18 mouse cellular contexts compared by ENCODE assay signal in the genomic region with DNA sequence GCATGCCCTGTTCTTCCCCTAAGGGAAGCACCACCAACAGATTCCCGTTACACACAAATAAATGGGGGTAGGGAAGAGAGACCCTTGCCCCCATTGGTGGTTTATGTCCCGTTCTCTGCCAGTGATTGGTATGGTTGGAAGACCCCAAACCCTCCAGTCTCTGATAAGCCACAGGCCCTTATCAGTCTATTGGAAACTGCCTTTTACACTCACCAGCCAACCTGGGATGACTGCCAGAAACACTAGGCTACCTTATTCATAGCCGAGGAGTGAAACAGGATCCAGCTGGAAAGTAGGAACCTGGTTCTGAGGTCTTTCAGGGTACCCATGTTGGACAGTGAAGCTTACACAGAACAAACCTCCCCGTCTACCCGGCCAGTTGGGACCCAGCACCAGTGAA. TPM values are rescaled to one million over a fixed set of nuclear protein-coding genes. Genes with fewer than 3 reads are reported as not detected.
DNase-seq lines count a peak whose midpoint lies in the region; ATAC-seq and TF ChIP-seq lines count a peak whose summit lies in the region.
"Had no signal": no experiment of that assay in that cellular context is flagged by ENCODE, and none has a peak within 500 bp of the region (broad histone marks: within the 10 kb centered on the region; RNA-seq: fewer than 3 reads in every experiment).

No protein-coding gene starts in this region.

- no peaks in the 10 kb centered on the region for H3K79me2 ChIP-seq in heart, adult 2 months (replicated peaks; ENCODE audit: control insufficient read depth, insufficient read depth, low read length)

- no peak for ATAC-seq in heart, postnatal 0 days (ENCODE audit: insufficient read depth, low read depth)
- ATAC-seq in liver, embryonic 14.5 days (ENCODE audit: insufficient read depth) = no peak
- ATAC-seq: forebrain, embryonic 16.5 days; lung, postnatal 0 days had no signal

- no peak overlapping the region for H3K4me2 ChIP-seq in heart, postnatal 0 days (ENCODE audit: low read depth, low read length)
- H3K4me2 ChIP-seq in liver, embryonic 14.5 days (ENCODE audit: low read depth) = peak overlapping the region; percentile 72
- H3K4me2 ChIP-seq: embryonic facial prominence, embryonic 13.5 days; limb, embryonic 15.5 days; midbrain, embryonic 11.5 days had no signal

- no peak overlapping the region for H3K4me3 ChIP-seq in heart, postnatal 0 days (ENCODE audit: low read depth, low read length)
- no peak overlapping the region for H3K4me3 ChIP-seq in heart, adult 2 months
- no peak overlapping the region for H3K4me3 ChIP-seq in liver, embryonic 14.5 days (ENCODE audit: insufficient read depth in 1 of 2, low read depth in 2 of 2, low read length in 2 of 2)
- H3K4me3 ChIP-seq: embryonic facial prominence, embryonic 13.5 days; limb, embryonic 15.5 days had no signal

- peak; percentile 56 to 64 for DNase-seq in cerebellum, postnatal 10 days
- no peak for DNase-seq in cerebellum, postnatal 4 days (ENCODE audit: low spot score in 2 of 2)
- peak; percentile 40 for DNase-seq in heart, postnatal 0 days (ENCODE audit: low spot score)
- no peak for DNase-seq in heart, adult 2 months
- no peak for DNase-seq in liver, embryonic 14.5 days (ENCODE audit: low read depth in 3 of 3, low spot score in 3 of 3)
- DNase-seq in liver = no peak
- DNase-seq in adrenal gland, postnatal 36 days = peak; percentile 54 to 70
- no peak for DNase-seq in spleen, postnatal 4 days (ENCODE audit: low spot score in 2 of 2)
- DNase-seq: cerebellum, adult 2 months; kidney, adult 11 months; kidney, postnatal 14 days; right cerebral cortex, postnatal 25 days; thymus, adult 2 months had no signal

- H3K36me3 ChIP-seq in heart, postnatal 0 days (replicated peaks; ENCODE audit: control insufficient read depth, insufficient read depth, low read length) = no peaks in the 10 kb centered on the region
- no peaks in the 10 kb centered on the region for H3K36me3 ChIP-seq in heart, adult 2 months (ENCODE audit: control insufficient read depth, insufficient read depth, low read length)
- H3K36me3 ChIP-seq in liver, embryonic 14.5 days (replicated peaks; ENCODE audit: control insufficient read depth, insufficient read depth, low read depth) = no peaks in the 10 kb centered on the region
- H3K36me3 ChIP-seq: embryonic facial prominence, embryonic 13.5 days; limb, embryonic 15.5 days had no signal

- 32% methylated on average over 5 of the region's 5 CpGs for WGBS in heart, postnatal 0 days
- WGBS in heart, adult 2 months = 34% methylated on average over 5 of the region's 5 CpGs
- 65% methylated on average over 5 of the region's 5 CpGs for WGBS in liver, embryonic 14.5 days (ENCODE audit: insufficient replicate concordance)

- TF ChIP-seq POLR2A in heart, adult 2 months (IDR thresholded peaks at IDR 0.05; ENCODE audit: insufficient read depth, low read depth, low read length) = no peak

- TF ChIP-seq EP300 in heart, postnatal 0 days (IDR thresholded peaks at IDR 0.05; ENCODE audit: low read depth) = no peak
- TF ChIP-seq EP300 in heart, adult 2 months (IDR thresholded peaks at IDR 0.05; ENCODE audit: insufficient read depth, low read depth, low read length) = no peak
- TF ChIP-seq EP300 in liver, embryonic 14.5 days (IDR thresholded peaks at IDR 0.05; ENCODE audit: low read depth) = no peak

- intact Hi-C loops in heart, adult 2 months (cut with DNase I) = no loop called here

- H3K9me3 ChIP-seq in heart, postnatal 0 days (replicated peaks; ENCODE audit: control insufficient read depth, low read length) = no peaks in the 10 kb centered on the region
- no peaks in the 10 kb centered on the region for H3K9me3 ChIP-seq in liver, embryonic 14.5 days (ENCODE audit: control insufficient read depth, low read length)
- H3K9me3 ChIP-seq: embryonic facial prominence, embryonic 13.5 days; limb, embryonic 15.5 days had no signal

- no peak for TF ChIP-seq CTCF in heart, postnatal 0 days (IDR thresholded peaks at IDR 0.05; ENCODE audit: low read depth)
- TF ChIP-seq CTCF in heart, adult 2 months (IDR thresholded peaks at IDR 0.05) = no peak
- TF ChIP-seq CTCF in liver, embryonic 14.5 days (IDR thresholded peaks at IDR 0.05; ENCODE audit: low read depth) = no peak

- H3K9ac ChIP-seq in heart, postnatal 0 days (replicated peaks; ENCODE audit: low read depth, low read length) = no peak overlapping the region
- no peak overlapping the region for H3K9ac ChIP-seq in heart, adult 2 months (ENCODE audit: low read depth, low read length)
- H3K9ac ChIP-seq in liver, embryonic 14.5 days (replicated peaks) = no peak overlapping the region
- H3K9ac ChIP-seq: embryonic facial prominence, embryonic 13.5 days; limb, embryonic 15.5 days had no signal

- peaks cover 9% of the 10 kb centered on the region for H3K4me1 ChIP-seq in heart, postnatal 0 days (ENCODE audit: control insufficient read depth, insufficient read depth)
- peaks cover 2% of the 10 kb centered on the region for H3K4me1 ChIP-seq in heart, adult 2 months (ENCODE audit: control insufficient read depth, insufficient read depth, low read length)
- peaks cover 32 to 36% of the 10 kb centered on the region in 2 experiments for H3K4me1 ChIP-seq in liver, embryonic 14.5 days (replicated peaks; ENCODE audit: control insufficient read depth in 2 of 2, insufficient read depth in 2 of 2, low read length in 1 of 2)

- H3K27ac ChIP-seq in heart, postnatal 0 days (ENCODE audit: low read depth) = no peak overlapping the region
- no peak overlapping the region for H3K27ac ChIP-seq in heart, adult 2 months
- H3K27ac ChIP-seq in liver, embryonic 14.5 days = no peak overlapping the region
- H3K27ac ChIP-seq: embryonic facial prominence, embryonic 13.5 days; limb, embryonic 15.5 days had no signal

- H3K27me3 ChIP-seq in heart, postnatal 0 days (ENCODE audit: control insufficient read depth, insufficient read depth, low read length) = no peaks in the 10 kb centered on the region
- no peaks in the 10 kb centered on the region for H3K27me3 ChIP-seq in heart, adult 2 months (ENCODE audit: control insufficient read depth, insufficient read depth, low read length)
- no peaks in the 10 kb centered on the region for H3K27me3 ChIP-seq in liver, embryonic 14.5 days (ENCODE audit: control insufficient read depth, insufficient read depth, low read length)
- H3K27me3 ChIP-seq: embryonic facial prominence, embryonic 13.5 days; limb, embryonic 15.5 days had no signal

RNA-seq across cellular contexts. Expression of gene Tfcp2, which starts 4.2 kb away (rescaled TPM):
- 9.9 and 11.0 TPM in 2 replicates for total RNA-seq in heart, postnatal 0 days (2014; rRNA removed; ENCODE audit: low replicate concordance)
- polyA plus RNA-seq in heart, postnatal 0 days (2015; fragmentation: Nextera tagmentation; extraction: Ambion mirVana) = 11.2 and 13.9 TPM in 2 replicates
- total RNA-seq in heart, adult 2 months (2021) = 10 to 100 TPM; 11.6 to 12.8 TPM
- polyA plus RNA-seq in heart, adult 2 months (2012; rRNA removed) = 6.6 and 8.2 TPM in 2 replicates
- polyA plus RNA-seq in liver, embryonic 14.5 days (2012; rRNA removed) = 2.1 and 2.6 TPM in 2 replicates
- 2.5 and 2.6 TPM in 2 replicates for polyA plus RNA-seq in liver, embryonic 14.5 days (2014; fragmentation: Nextera tagmentation; extraction: Ambion mirVana)
- 10 to 100 TPM; 17.6 to 20.0 TPM for total RNA-seq in adrenal gland, postnatal 36 days (2021)

RNA-seq across cellular contexts. Expression of gene Pou6f1, which starts 43.8 kb away (rescaled TPM):
- total RNA-seq in heart, postnatal 0 days (2014; rRNA removed; ENCODE audit: low replicate concordance) = 6.0 and 18.8 TPM in 2 replicates
- 3.2 and 5.2 TPM in 2 replicates for polyA plus RNA-seq in heart, postnatal 0 days (2015; fragmentation: Nextera tagmentation; extraction: Ambion mirVana)
- 10 to 100 TPM in 1 of 2 experiments, 1 to 10 TPM in 1; 8.0 to 11.5 TPM for total RNA-seq in heart, adult 2 months (2021)
- polyA plus RNA-seq in heart, adult 2 months (2012; rRNA removed) = 13.7 and 15.7 TPM in 2 replicates
- 0.46 and 0.77 TPM in 2 replicates for polyA plus RNA-seq in liver, embryonic 14.5 days (2012; rRNA removed)
- polyA plus RNA-seq in liver, embryonic 14.5 days (2014; fragmentation: Nextera tagmentation; extraction: Ambion mirVana) = 0.19 and 0.39 TPM in 2 replicates
- total RNA-seq in adrenal gland, postnatal 36 days (2021) = 10 to 100 TPM; 12.4 to 15.8 TPM

RNA-seq across cellular contexts. Expression of gene Dazap2, which starts 59.2 kb away (rescaled TPM):
- 234 and 284 TPM in 2 replicates for total RNA-seq in heart, postnatal 0 days (2014; rRNA removed; ENCODE audit: low replicate concordance)
- polyA plus RNA-seq in heart, postnatal 0 days (2015; fragmentation: Nextera tagmentation; extraction: Ambion mirVana) = 213 and 214 TPM in 2 replicates
- total RNA-seq in heart, adult 2 months (2021) = 100 to 1,000 TPM; 157 to 180 TPM
- polyA plus RNA-seq in heart, adult 2 months (2012; rRNA removed) = 486 and 542 TPM in 2 replicates
- polyA plus RNA-seq in liver, embryonic 14.5 days (2012; rRNA removed) = 104 and 107 TPM in 2 replicates
- polyA plus RNA-seq in liver, embryonic 14.5 days (2014; fragmentation: Nextera tagmentation; extraction: Ambion mirVana) = 178 and 182 TPM in 2 replicates
- 100 to 1,000 TPM; 188 to 248 TPM for total RNA-seq in adrenal gland, postnatal 36 days (2021)

Comparison
In these comparisons a context has a peak if more than half of its experiments do, and no peak if none do; other contexts are left out.
1. DNase-seq: peak in cerebellum, postnatal 10 days (2 of 2), heart, postnatal 0 days (single experiment) and adrenal gland, postnatal 36 days (2 of 2); none in cerebellum, postnatal 4 days (0 of 2), heart, adult 2 months (0 of 2), liver, embryonic 14.5 days (0 of 3), liver (single experiment) and spleen, postnatal 4 days (0 of 2).